Mouse (Mus musculus) cerebellum, postnatal 14 days (tissue): Measurements from ENCODE around the gene Slc25a12.
"Not testable (repeated sequence)": the region's sequence is repeated elsewhere in the genome, so short reads cannot be mapped to it uniquely, and the experiment has no call there.

Source experiments
- DNase-seq, 2 experiments: peaks; one replicate each; pipeline ENCODE4 v3.0.0; 2021; ENCODE audit warnings: mixed read lengths in 2 of 2

Slc25a12 gene

DNA sequence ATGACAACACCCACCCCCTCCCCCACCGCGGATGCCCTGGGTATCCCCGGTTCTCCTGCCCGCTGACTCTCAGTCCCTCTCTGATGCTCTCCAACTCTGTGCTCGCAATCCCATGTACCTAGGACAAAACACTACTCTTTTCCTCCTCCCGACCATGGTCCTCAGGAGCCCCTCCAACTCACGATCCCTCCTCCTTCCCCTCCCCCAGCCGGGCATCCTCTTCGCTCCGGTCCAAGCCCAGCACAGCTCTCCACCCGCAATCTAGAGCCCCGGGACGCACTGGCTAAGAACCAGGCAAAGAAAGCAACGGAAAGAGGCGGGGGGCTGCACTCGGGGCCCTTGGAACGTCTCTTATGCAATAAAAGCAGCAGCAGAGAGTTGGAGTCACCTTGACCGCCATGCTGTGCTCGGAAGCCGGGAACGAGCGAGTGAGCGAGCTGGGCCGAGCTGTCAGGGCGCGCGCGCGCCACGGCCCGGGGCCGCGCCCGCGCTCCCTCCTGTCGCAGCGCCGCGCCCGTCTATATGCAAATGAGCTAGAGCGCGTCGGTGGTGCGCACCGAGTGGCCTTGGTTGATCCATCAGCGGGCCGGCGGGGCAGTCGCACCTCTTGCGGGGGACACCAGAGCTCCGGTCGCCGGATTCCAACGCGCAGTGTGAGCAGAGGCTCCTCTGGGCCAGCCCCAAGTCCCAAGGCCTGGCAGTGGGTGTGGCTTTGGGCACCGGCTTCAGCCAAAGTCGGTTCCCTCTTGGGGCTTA is at the start of gene Slc25a12:
Slc25a12 (minus strand) TSS at position 625 of the 756 bp plus-strand sequence.
- peak; percentile 82 to 84 for DNase-seq

DNA sequence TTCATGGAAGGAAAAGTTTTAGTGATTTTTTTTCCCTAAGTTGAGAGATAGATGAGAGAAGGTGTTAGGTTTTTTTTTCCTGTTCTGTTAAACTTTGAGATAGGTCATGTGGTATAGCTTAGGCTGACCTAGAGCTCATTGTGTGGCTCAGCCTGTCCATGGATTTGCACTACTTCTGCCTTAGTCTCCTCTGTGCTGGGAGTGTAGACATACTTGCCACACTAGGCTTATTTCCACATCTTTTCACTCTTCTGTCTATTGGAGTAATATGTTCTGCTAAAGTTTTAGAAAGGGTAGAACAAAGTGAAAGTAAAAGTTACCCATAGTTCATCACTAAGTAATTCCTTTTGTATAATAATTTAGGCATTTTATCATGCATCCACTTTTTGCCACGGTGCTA is 38.1 kb upstream of the Slc25a12 start:
- no peak for DNase-seq

DNA sequence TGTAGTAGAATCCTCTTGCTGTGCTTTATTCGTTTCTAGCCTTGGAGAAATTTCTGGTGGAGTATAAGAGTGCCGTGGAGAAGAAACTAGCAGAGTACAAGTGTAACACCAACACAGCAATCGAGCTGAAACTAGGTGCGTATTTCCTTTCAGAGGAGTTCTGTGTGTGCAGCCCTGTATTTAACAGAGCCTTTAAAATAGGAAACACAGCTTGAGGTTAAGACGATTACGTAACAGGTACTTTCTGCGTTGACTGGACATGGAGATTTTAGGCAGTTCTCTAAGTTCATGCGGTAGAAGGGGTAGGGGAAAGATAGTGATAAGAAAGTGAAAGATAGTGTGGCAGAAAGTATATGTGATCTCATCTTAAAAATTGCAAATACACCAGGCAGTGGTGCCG is 22.3 kb upstream of the Slc25a12 start:
- DNase-seq = no peak

DNA sequence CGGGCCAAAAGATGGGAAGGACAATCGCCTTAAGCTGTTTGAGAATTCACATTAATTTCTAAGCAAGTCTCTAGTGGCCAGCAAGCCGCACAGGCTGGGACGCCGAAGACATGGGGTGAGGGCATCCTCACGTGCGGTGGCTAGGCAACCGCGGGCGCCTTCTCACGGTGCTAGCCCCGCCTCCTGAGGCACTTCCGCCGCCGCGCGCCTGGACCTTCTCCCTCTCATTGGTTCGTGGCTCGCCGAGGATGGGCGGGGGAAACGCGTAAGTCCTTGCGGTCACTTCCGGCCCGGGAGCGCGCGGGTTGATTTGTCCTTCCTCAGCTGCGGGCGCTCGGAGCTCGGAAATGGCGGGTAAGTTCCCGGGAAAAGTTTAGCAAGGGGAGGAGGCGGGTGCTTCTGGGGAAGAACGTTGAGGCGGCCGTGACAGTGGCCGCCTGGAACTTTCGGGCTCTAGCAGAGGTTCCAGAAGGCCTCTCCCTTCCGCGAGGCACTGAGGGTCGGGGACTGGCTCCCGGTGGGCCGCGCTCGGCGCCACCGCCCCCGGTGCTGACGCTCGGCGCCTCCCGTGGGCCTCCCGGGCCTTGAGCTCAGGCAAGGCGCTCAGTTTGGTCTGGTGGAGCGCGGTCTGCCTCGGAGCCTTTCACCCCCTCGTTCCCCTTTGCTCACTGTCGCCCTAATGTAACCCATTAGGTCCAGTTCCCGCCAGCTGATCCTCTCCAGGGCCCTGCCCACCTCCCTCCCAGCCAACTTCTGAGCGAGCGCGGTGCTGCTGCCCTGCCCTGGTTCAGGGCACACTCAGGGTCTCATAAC is 21.6 kb upstream of the Slc25a12 start, which contains the start of gene Hat1:
Hat1 (plus strand) TSS at position 8 of the 813 bp plus-strand sequence.
- peak; percentile 95 to 96 for DNase-seq

DNA sequence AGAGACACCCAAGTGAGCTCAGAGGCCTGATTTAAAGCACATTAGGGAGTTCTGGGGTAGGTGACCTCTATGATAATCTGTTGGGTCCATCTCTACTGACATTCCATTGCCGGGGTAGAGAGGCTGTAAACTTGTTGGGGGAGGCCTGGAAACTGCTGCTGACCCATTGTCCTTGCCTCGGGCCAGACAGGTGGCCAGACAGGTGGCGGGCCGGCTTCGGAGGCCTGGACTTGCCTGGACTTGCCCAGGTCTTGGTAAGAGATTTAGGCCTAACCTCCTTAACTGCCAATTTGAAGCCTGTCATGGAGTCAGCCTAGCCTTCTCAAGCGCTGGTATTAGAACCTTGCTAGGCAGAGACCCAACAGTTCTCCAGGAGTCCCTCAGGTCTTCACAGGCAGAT is 20.2 kb upstream of the Slc25a12 start:
- DNase-seq = no peak

DNA sequence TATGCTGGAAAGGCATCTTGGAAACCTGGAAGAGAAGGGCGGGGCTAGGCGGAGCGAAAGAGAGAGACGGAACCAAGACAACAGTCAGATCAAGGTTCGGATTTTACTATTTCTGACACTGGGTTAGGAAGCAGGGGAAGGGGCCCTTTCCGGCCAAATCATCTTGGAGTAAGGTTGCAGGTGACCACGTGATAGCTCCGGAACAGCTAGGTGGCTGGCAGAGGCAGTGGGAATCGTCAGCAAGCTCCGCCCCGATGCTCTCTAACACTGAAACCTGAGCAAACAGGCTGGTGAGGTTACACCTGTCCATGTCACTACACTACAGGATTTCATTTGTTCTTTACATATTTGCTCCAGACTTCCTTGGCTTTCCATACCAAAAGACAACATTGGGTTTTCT is 16.3 kb upstream of the Slc25a12 start:
- DNase-seq = no peak

DNA sequence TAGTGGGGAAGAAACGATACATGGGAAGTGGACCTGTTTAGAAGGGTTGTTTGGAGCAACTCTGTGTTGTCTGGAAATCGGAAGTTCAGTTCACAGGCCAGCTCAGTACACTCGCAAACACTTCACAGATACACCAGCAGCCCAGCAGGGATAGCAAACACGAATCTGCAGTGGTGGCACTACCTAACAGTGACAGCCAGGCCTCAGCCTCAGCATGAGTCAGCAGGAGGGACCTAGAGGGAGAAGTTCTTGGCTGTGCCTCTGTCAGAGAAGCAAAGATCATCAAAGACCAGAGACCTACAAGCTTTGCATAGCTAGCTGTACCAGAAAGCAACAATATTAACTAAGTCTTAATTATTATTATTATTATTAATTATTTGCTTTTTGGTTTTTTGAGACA is 14.4 kb upstream of the Slc25a12 start:
- no peak for DNase-seq

DNA sequence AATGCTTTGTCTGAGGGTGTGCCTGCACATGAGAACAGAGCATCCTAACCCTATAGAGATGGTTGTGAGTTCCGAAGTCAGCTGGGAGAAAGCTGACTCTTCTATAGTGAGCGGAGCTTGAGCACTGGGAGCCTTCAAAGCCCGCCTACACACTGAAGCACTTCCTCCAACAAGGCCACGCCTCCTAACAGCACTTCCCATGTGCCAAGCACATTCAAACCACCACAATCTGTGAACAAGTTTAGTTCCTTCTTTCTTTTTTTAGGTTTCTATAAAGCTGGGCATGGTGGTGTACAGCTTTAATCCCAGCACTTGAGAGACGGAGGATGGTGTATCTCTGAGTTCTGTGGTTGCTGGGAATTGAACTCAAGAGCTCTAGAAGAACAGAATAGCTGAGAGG is 9.9 kb upstream of the Slc25a12 start:
- DNase-seq = no peak

DNA sequence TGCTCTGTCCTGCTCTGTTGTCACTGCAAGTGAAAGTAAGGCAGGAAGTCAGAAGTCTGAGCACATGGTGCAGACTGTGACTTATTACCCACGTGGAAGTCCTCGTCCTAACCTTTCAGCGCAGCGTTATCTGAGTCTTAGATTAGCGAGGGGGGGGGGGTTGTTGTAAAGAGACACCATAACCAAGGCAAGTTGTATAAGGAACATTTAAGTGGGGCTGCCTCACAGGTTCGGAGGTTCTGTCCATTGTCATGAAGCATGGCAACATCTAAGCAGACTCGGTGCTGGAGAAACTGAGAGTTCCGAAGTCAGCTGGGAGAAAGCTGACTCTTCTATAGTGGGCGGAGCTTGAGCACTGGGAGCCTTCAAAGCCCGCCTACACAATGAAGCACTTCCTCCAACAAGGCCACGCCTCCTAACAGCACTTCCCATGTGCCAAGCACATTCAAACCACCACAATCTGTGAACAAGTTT is 8.9 kb upstream of the Slc25a12 start:
- DNase-seq = no peak

DNA sequence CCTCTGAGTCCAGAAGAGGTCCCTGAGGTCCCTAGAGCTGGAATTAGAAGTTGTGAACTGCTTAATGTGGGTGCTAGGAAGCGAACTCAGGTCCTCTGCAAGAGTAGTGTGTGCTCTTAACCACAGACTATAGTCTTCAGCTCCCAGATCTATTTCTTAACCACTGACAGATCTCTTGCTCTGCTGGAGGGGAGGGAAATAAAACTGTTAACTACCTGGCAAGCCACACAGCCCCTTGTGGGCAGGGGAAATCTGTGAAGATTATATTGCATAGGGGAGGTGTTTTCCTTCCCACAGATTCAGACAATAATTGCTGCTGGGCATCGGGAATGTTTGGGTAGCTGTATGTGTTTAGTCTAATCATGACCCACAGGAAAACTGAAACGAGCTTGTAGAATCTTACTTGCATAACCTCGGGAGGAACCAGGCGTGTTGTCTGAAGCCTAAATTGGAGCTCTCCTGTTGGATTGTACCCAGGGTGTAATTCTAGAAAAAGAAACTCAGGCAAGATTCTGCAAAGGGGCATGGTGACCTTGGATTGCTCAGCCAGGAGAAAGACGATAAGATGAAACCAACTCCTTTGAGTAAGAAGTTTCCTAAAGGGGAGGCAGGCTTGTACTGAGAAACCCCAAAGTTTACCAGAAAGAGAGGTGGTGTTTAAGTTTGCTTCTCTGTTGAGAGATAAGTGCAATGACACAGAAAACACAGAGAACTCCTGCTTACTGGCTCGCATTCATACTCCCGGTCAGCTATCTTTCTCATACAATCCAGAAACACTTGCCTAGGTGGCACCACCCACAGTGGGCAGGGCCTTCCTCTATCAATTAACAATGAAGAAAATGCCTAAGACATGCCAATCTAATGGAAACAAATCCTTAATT is 7.0 kb upstream of the Slc25a12 start:
- no peak for DNase-seq

DNA sequence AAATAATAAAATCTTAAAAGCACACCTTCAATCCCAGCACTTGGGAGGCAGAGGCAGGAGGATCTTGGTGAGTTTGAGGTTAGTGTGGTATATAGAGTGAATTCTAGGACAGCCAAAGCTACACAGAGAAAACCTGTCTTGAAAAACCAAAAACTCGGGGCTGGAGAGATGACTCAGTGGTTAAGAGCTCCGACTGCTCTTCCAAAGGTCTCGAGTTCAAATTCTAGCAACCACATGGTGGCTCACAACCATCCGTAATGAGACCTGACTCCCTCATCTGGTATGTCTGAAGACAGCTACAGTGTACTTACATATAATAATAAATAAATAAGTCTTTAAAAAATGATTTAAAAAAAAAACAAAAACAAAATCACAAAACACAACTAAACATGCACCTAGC is 4.7 kb upstream of the Slc25a12 start:
- DNase-seq = not testable (repeated sequence)

DNA sequence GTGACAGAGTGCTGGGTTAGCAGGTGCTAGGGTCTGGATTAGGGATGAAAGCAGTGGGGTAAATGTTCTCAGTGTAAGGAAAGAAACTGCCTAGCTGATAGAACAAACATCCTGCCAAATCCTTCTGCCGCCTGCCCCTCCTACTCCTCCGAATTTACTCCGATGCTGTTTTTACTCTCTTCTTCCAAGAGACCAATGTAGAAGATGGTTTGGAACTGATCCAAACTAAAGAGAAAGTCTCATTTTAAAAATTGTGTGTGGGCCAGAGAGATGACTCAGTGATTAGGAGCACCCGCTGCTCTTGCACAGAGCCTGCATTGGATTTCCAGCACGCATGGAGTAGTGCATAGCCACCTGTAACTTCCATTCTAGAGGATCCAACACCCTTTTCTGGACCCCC is 4.2 kb upstream of the Slc25a12 start:
- DNase-seq = no peak

DNA sequence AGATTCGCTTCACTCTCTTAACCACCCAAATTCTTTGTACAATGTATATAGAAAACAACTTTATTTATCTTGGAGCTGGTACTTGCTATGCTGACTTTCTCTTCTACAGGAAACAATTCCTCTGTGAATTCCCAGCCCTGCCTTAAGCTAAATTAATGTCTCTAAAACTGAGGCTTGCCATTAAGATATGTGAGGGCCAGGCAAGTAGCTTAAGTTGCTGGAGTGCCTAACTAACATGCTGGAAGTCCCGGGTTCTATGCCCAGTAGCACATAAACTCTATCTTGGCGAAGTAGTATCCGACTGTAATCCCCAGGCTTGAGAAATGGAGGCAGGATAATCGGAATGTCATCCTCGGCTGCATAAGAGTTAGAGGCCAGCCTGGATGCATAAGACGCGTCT is 537 bp upstream of the Slc25a12 start:
- DNase-seq = no peak

DNA sequence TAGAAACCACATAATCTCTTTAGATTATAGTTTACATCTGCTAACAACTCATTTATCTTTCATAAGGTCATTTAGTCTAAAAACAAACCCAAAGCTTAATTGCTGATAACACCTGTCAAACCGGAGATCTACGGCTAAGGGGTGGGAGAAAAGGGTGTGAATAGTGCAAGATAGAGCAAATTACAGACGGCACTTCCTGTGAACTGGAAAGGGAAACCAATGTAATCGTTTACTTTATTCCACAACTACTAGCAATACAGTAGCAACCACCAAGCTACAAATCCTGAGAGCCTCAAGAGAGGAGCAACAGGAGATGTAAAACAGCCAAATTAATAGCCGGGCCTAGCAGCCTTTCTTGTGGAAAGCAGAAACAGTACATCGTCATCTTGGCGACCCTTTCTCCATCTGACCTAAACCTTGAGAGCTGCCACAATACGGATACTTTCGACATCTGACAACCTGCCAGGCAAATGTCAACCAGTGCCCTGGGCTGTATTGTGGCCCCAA is 878 bp downstream of the Slc25a12 start:
- no peak for DNase-seq

DNA sequence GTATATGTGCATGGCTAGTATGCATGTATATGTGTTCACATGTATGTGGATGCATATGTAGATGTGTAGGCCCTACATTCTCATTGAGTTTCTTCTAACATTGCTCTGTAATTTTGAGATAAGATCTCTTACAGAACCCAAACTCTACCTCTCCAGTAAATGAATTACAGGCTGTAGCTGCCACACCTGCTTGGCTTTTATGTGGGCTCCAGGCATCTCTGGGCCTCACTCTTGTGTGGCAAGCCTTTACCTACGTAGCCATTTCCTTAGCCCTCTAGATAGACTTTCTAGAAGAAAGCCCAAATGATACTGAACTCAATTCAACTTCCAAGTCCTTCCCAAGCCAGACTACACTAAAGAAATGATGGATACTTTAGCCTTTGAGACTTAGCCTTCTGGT is 7.4 kb downstream of the Slc25a12 start:
- no peak for DNase-seq

DNA sequence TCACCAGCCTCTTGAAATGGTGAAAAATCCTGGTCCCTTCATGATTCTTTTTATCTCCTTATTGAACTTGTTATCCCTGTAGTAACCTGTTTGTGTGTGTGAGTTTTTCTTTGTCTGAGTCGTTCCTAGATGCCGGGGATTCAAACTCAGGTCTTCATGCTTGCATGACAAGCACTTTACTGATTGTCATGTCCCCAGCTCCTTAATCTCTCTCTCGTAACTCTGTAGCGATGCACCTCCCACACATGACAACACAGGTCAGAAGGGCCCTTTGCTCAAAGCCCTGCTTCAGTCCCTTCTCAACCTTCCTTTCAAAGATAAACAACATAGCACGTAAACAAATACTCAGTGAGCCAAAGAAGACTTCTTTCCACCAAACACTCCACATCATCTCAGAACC is 9.2 kb downstream of the Slc25a12 start:
- DNase-seq = no peak

DNA sequence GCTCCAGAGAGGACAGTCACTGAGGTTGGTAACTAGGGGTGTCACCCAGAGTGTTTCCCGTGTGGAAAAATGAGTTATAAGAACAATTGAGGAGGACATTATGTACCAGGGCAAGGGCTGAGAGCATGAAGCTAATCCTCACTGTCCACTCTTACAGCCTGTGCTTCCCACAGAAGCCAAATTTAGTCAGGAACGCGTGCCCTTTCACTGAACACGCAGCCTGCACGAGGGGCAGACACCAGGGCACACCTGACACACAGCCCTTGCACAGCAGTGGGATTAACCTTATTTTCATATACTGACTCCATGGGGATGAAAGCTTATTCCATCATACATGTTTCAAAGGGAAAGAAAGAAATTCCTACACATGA is 13.5 kb downstream of the Slc25a12 start:
- no peak for DNase-seq

DNA sequence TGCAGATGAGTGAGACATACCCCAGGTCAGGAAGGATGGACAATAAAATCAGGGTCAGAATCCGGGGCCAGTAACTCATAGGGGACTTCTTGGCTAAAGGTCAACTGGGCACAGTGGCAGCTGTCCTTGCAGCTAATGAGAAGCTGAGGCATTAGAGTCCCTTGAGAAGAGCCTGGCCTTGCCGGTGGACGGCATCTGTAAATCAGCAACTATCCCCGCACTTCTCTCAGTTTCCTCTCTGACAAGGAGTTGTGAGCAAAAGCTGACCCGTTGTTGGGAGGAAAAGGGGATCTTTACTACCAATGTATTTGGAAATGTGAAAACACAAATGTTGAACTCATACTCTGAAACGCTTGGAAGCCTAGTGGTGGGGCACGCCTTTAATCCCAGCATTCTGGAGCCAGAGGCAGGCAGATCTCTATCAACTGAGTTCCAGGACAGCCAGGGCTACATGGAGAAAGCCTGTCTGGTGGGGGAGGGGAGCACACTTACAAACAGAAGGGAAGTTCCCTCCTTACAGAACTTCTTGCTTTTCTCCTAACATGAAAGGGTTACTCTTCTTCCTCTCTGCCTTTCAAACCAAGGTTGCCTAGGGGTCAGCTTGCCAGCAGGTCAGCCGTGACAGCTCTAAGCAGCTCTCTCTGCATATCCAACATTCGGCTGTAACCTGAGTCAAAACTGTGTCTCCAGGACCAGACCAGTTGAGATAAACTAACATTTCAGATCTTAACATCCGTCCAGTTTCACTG is 14.1 kb downstream of the Slc25a12 start:
- DNase-seq = no peak

DNA sequence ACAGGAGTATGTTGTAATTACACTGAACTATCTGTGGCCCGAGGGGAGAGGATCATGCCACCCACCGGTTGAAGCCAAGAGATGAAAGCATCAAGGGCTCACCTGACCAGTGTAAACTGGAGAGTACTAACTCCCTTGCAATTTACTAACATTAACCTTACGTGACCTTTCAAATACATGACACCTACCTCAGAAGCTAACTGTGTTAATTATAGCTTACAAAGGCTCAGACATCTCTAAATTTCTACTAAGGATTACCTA is 15.9 kb downstream of the Slc25a12 start:
- DNase-seq = no peak

DNA sequence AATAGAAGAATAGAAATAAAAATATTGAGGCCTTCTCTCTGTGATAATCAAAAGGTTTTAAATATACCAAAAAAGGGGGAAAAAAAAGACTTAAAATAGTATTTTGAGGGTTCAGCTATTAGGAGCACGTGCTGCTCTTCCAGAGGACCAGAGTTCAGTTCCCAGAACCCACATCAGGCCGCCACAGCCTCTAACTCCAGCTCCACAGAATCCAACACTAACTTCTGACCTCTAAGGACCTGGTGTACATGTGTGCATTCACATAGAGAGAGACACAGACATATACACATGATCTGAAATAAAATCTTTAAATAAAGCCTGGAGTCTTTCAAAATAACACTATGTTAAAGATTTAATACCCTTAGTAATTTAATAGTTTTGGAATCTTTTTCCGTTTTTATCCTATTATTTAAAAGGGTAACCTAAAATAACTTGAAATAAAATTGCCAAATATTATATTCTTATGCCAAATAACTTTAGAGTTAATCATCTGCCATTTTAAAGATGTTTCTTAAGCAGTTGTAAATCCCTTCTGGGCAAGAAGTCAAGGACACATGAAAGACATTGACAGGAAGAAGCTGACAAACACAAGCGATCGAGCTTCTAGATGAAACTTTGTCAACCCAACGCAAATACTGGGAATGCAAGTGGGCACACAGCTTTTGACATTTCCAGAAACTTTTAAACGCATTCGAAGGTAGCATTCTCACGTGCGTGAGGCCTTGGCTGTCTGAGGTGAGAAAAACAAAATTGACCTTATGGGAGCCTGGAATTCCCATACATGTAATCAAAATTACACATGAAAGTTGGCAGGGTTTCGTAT is 16.4 kb downstream of the Slc25a12 start:
- DNase-seq = no peak

DNA sequence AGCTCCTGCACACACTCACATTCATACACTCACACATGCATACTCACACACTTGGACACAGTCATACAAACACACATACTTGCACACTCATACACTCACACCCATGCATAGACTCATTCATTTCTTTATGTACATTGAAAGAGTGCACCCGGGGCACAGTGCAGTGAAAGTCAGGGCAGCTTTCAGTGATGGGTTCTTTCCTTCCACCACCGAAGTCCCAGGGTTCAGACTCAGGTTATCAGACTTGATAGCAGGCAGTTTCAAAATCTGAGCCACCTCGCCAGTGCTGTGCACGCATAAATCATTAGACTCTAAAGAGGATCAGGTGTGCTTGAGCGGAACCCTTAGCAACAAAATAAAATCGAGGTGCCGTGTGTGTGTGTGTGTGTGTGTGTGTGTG is 17.4 kb downstream of the Slc25a12 start:
- DNase-seq = no peak

DNA sequence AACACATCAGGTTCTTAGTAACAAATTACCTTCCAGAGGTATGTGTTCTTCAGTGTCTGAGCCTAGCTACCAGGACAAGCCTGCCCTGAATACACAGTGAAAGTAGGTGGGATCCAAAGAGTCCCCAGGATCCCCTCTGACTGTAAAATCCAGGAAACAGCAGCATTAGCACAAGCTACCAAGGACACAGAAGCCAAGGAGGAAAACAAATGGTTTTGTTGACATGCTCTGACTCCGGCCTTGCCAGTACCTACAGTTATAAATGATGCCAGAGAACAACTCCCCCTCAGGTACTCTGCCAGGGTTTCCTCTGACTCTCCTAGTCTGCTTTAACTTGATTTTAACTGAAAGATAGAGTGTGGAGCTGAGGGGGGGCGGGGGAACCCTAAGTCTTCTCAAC is 18.0 kb downstream of the Slc25a12 start:
- no peak for DNase-seq
